Mouse (Mus musculus): Measurements from ENCODE around the gene Nudcd3. TPM values are rescaled to one million over a fixed set of nuclear protein-coding genes. Genes with fewer than 3 reads are reported as not detected.

Gene Nudcd3
- total RNA-seq, 2 experiments from 2014 or later, result 118 to 121 TPM

DNA sequence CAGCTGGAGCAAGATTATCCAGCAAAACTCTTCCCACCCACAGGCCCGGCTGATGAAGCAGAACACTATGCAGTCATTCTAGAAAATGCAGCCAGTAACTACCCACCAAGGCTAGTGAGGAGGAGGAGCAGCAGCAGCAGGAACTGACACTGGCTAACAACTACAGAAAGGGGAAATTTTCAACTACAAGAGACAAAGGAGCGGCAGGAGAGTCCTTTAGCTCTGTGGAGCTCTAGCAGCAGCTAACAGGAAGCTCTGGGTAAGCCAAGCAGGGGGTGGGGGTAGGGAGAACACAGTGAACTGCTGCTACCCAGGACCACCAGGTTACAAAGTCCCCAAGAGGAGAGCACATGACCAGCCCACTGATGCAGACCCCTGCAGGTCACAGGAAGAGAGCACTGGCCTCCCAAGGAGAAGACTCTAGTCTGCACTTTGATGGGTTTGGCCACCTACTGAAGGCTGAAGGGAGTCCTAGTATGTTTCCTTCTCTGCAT lies 21.5 kb downstream of the Nudcd3 start:
- peak in 1 of 2 experiments; percentile 71 for DNase-seq (ENCODE audit: low spot score in 2 of 2)

GRCm38 (mm10) chr11:6177781-6178420 lies 22.3 kb downstream of the Nudcd3 start:
- no peak for DNase-seq (ENCODE audit: low spot score in 2 of 2)

DNA sequence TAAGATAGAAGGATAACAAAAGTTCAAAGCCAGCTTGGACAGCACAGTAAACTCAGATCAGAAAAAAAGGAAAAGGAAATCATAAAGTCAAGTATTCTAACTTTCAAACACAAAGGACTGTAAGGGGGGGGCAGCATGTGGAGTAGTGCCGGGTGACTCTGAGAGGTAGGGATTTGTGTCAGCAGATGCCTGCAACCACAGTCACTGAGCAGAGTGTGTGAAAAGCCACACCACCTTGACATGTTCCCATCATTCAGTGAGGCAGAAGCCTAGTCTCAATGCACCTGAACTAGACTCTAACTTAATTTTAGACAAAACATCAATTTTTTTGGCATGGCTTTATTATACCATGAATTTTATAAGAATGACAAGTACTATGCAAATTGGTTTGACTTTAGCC lies 24.7 kb downstream of the Nudcd3 start:
- no peak for DNase-seq (ENCODE audit: low spot score in 2 of 2)

DNA sequence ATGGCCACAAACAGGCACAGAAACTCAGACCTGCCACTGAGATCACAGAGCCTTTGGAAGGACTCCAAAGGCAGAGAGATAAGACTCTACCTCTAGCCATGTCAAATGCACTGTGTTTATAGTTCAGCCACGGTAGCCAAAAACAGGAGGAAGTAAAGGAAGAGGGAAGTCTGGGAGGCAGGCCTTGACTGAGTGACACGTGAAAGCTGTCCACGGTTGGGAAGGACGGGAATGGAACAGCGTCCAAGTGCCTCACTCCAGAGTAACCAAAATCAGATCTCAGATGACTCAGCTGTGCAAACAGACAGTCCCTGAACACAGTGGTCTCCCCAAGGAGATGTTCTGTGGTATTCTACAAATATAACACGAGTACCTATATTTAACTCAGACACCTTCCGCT lies 25.5 kb downstream of the Nudcd3 start:
- no peak for DNase-seq (ENCODE audit: low spot score in 2 of 2)

DNA sequence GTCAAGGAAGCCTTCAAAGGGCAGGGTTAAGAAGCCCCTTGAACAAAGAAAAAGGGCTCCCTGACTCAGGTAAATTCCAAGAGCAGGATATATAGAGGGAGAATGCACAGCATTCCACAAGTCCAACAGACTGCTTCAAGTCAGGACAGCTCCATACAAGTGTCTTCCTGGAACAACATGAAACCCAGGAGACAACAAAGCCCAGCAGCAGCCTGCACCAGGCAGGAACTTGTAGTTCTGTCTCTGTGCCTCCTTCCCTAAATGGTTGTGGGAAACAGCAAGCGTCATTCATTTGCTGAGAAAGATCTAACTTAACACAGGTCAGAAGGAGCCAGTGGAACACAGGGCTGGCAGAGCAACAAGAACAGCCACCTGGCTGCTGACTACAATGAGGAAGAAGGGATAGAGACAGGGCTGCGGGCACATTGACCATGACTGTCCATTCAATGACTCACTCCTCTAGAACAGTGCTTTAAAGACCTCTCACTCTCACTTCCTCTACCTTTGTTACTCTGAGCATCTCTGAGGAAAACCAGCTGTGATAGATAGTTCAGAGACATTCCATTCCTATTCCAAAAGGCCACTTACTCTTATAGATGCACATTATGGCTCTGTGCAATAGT lies 31.1 kb downstream of the Nudcd3 start:
- no peak for DNase-seq (ENCODE audit: low spot score in 2 of 2)

- DNase-seq (ENCODE audit: low spot score in 2 of 2), result no peak
Observed at GRCm38 (mm10) chr11:6166351-6166750, 33.9 kb downstream of the Nudcd3 start.

DNA sequence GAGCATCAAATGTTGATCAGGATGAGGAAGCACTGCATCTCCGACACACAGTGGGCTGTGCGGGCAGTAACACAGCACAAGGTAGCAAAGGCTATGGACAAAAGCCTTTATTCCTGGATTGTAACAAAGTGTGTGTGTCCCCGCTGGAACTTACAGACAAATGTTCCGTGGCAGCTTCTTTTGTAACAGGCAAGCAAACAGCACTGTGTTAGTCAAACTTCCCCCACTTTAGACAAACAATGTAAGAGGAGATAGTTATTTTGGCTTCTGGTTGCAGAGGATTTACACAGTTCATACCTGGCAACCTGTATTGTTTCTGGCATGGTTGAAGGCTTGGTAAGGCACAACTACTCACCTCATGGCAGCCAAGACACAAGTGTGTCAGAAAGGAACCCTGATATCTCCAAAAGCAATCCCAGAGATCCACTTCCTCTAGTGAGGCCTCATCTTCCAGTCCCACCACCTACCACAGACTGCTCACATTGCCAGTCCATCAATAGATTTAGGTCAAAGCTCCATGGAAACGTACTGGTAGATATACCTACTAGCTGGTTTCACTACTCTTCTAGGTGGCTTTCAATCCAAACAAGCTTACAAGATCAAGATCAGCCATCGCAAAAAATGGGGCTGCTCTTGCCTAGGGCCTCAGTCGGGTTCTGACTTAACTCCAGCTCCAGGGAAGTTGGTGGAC lies 34.7 kb downstream of the Nudcd3 start:
- DNase-seq (ENCODE audit: low spot score in 2 of 2), result no peak

DNA sequence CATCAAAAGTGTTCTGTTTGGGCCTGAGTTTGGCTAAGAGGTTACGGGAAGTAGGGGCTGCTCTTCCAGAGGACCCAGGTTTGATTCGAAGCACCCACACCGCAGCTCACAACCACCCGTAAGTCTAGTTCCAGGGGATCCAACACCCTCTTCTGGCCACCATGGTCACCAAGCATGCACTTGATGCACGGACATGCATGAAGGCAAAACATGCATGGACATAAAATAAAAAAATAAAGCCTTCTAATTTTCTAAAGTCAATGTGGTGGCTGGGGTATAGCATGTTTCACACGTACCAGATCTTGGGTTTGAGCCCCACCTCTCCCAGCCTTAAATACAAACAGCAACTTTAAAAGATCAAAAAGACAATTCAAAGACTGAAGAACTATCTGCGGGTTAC lies 35.4 kb downstream of the Nudcd3 start:
- DNase-seq (ENCODE audit: low spot score in 2 of 2), result no peak

DNA sequence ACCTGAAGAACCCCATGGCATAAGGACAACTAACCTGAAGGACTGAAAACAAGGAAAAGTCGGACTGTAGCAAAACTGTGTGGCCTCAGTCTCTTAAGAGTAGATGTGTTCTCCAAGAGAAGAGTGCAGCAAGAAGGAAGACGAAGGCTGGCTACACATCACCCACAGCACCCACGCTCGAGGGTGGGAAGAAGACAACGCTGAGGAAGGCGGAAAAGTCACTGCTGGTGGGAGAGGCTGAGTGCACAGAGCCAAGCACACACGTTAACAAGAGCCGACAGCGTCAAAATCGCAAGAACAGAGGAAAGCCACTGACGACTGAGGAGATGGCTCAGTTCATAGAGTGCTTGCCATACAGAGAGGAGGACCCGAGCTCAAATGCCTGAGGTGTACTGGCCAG lies 36.5 kb downstream of the Nudcd3 start:
- DNase-seq (ENCODE audit: low spot score in 2 of 2), result peak in 1 of 2 experiments; percentile 46

DNA sequence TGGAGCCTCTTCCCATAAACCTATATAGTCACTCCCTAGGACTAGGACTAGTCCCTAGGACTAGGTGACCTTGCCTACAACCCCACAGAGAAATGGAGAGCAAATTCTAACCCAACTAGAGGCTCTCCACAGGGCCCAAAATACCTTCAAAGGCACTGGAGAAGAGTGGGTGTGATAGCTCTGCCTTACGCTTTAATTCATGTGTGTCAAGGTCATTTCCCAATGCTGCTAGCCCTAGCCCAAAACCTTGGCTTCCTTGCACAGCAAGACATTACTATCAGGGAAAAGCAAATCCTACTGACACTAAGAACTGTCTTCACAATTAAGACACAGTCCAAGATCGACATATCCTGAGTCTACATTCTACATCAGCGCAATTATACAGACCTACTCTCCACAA lies 37.2 kb downstream of the Nudcd3 start:
- no peak for DNase-seq (ENCODE audit: low spot score in 2 of 2)

DNA sequence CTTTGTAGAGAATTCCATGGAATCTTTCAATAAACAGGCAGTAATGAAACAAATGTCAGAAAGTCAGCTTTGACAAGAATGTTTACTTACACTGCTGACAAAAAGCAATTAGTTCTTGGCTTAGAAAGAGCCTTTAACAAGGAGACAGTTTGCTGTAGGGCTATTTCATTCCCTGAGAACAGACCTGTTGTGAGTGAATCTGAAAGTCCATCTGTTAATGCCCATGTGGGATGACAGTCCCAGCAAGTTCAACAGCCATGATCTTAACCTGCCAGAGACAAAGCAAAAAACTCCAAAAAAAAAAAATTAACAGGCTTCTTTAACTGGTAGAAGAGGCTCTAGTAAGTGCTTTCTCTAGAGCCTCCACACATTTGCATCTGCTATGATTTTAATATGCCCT lies 38.7 kb downstream of the Nudcd3 start:
- DNase-seq (ENCODE audit: low spot score in 2 of 2), result no peak

- DNase-seq (ENCODE audit: low spot score in 2 of 2), result no peak
Observed at GRCm38 (mm10) chr11:6160663-6161271, 39.4 kb downstream of the Nudcd3 start.

- no peak for DNase-seq (ENCODE audit: low spot score in 2 of 2)
Observed at GRCm38 (mm10) chr11:6159704-6160275, 40.4 kb downstream of the Nudcd3 start.

DNA sequence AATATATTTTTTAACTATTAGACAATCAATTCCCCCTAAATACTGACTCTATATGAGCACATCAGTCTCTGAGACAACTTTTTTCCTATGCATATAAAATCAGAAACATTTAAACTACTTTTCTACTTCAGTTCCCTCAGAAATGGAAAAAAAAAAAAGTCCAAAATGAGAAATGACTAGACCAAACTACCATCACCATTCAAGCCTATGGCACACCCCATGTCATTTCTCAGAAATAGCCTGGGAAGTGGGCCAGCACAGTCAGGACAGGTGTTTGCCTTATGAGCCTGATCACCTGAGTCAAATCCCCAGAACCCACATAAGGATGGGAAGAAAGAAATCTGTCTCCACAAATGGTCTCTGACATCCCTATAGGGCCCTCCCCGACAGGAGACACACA lies 41.7 kb downstream of the Nudcd3 start:
- no peak for DNase-seq (ENCODE audit: low spot score in 2 of 2)

GRCm38 (mm10) chr11:6157119-6157518 lies 43.1 kb downstream of the Nudcd3 start:
- DNase-seq (ENCODE audit: low spot score in 2 of 2), result no peak

GRCm38 (mm10) chr11:6156651-6157050 lies 43.6 kb downstream of the Nudcd3 start:
- DNase-seq (ENCODE audit: low spot score in 2 of 2), result no peak

- peak in 1 of 2 experiments; percentile 45 for DNase-seq (ENCODE audit: low spot score in 2 of 2)
Observed at GRCm38 (mm10) chr11:6154211-6154701, 46.0 kb downstream of the Nudcd3 start.

DNA sequence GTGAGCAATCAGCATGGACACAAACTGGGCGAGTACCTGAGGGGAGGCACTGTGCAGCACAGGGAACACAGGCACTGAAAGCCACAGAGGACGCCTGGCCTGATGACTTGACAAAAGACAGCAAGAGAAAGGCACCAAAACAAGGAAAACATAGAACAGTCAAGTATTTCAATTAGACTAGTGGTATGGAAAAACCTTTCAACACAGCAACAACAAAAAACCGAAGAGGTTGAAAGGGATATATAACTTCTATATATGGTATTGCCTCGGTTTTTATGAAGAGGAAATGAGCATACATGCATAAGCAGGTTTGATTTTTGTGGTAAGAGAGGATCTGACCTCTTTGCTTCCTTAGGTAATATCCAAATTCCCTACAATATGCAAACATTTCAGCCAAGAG lies 47.4 kb downstream of the Nudcd3 start:
- DNase-seq (ENCODE audit: low spot score in 2 of 2), result no peak

- DNase-seq (ENCODE audit: low spot score in 2 of 2), result no peak
Observed at GRCm38 (mm10) chr11:6138233-6138950, 61.8 kb downstream of the Nudcd3 start.

DNA sequence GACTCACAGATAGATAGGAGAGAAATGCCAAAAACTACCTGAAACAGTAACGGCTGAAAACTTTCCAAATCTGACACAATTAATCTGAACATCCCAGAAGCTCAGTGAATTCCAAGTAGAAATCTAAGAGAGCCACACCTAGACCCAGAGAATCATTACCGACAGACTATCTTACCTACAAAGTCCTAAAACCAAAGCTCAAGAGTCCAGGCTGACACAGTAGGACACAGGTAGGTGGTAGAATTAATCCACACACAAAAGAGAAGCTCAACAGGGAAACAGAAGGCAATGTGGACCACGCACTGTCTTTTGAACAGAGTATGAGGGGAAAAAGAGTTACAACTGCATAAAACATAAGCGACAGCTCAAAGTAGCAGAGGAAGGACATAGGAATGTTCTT lies 67.3 kb downstream of the Nudcd3 start:
- no peak for DNase-seq (ENCODE audit: low spot score in 2 of 2)

DNA sequence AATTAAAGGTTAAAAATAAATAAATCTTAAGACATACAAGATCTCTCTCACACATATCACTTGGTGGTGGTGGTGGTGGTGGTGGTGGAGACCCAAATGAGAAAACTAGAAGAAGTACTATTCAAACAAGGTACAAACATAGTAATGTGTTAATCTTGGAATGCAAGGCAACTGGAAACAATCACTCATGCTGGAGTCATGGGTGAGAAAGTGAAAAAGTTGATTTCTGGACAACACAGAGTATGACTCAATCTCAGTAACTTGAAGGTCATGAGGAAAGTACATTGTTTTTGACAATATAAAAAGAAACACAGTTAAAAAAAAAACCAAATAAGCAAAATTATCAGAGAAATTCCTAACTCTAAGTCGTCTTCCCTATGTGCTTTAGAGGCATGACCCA lies 69.6 kb downstream of the Nudcd3 start:
- no peak for DNase-seq (ENCODE audit: low spot score in 2 of 2)

Data from layer of hippocampus, adult 18-20 months (tissue).